Mouse (Mus musculus) lung, postnatal 4 days (tissue): ENCODE measurements at regions not wholly inside any gene's neighbourhood (a gene's known extent, or its start where the extent isn't known, plus 50 kb on each side); places are given as distances from the start of the nearest gene placed in this dataset.

Experiments used
- DNase-seq, 2 experiments: peaks; one replicate each; pipeline ENCODE4 v3.0.0; 2021

DNA sequence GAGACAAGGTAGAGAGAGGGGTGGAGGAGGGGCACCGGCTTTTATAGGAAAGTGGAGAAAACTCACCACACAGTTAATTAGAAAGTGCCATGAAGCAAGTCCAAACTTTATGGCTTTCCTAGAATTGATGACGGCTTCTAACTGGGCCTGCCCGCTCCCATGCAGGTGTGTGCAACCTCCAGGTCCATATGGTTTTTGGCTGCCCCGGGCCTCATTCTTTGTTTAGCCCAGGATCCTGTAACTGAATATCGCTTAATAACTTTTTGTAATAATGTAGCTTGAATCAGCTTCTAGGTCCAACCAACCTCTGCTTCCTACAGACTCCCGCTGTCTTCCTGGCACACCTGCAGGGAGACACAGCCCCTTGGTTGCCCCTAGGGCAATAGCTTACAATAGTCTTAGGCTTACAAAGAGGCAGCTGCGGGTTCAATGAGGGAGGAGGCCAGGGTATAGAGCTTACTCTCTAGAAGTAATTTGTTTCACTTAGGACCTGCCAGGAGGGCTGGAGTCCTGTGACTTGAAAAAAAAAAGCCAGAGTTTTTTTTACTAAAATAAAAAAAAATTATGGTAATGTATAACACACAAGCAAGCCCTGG lies 159.2 kb downstream of the Gm10260 start:
- no peak for DNase-seq

GRCm38 (mm10) chr13:97600136-97600535 lies 160.3 kb downstream of the Gm10260 start:
- DNase-seq: no peak

GRCm38 (mm10) chr13:97598507-97599431 lies 161.7 kb downstream of the Gm10260 start:
- no peak for DNase-seq

DNA sequence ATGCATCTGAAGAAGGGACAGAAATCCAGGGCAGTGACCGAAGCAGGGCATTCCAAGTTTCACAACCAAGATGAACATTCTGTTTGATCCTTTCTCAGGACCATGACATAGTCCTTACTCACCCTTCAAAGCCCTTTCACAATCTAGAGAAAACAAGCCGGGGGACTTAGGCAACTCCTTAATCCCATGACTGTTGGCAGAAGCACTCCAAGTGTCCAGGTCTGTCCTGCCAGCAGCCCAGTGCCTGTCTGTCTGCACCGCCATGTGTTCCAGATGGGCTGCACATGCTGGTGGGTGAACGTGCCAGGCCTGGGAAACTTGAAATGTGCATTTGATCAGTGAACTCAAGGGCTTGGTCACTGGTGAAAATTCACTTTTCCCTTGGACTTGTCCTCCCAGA lies 165.6 kb downstream of the Gm10260 start:
- DNase-seq: peak in 1 of 2 experiments; percentile 52

- DNase-seq: no peak
Measured at GRCm38 (mm10) chr13:97589626-97590025, 170.8 kb downstream of the Gm10260 start.

DNA sequence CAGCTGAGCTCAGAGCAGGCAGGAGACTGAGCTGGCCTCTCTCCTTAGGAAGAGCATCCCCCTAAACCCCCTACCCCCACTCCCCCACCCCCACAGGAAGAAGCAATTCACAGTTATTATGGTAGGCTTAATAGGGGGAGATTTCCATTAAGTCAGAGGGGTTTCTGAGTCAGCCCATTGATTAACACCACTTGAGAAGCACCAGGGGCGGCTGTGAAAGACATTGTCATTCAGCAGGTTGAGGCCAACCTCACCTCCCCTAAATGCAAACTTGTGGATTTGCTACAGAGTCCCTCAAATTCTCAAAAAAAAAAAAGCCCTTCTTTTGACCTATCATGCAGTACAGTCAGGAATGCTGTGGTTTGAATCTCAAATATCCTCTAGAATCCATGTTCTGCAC lies 172.3 kb downstream of the Gm10260 start:
- DNase-seq: no peak

DNA sequence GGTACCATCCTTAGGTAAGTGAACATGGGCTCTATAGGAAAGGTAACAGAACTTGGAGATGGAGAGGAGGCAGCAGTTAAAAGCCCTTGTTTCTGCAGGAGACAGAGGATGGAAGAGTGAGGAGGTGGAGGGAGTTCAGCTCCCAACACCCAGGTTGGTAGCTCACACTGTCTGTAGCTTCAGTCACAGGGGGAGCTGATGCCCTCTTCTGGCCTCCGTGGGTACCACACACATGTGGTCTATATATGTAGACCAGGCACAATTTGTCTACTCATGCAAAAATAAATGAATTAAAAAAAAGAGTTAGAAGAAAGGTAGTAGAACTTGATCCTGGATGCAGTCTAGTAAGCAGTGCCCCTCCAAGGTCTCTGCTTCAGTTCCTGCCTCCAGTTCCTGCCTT lies 173.3 kb downstream of the Gm10260 start:
- DNase-seq: no peak

GRCm38 (mm10) chr13:97584045-97584444 lies 176.4 kb downstream of the Gm10260 start:
- DNase-seq: no peak

DNA sequence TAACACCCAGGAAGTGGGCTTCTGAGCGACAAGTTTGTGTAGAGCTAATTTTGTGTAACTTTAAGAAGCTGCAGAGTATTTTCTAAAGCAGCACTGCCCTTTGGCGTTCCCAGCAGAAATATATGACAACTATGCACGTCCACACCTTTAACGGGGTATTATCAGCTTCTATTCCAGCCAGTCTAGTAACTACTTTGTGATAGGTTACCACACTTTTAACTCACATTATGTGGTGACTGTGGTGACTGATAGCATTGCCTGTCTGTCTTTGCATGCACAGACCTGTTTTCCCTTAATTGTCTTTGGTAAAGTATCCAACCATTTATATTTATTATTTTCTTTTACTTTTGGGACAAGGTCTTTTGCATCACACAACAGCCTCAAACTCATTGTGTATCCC lies 179.1 kb downstream of the Gm10260 start:
- no peak for DNase-seq

GRCm38 (mm10) chr13:97580241-97580874 lies 180.1 kb downstream of the Gm10260 start:
- DNase-seq: peak; percentile 58 to 79

DNA sequence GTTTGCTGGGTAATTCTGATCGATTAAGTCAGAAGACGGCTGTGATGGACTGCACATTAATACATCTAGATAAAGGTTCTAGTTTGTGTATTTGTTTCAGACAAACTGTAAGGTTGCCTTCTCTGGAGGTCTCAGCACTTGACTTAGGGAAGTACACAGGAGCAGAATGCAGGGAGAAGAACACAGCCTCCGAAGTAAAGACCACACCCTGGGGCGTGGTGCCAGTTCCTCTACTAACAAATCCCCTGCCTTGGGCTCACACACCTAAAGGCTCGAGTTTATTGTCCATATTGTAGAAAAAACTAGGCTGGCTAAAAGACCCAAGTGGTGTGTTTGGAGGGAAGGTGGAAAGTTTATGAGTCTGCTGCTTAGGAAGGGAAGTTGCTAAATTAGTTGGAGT lies 181.8 kb downstream of the Gm10260 start:
- peak in 1 of 2 experiments; percentile 28 for DNase-seq

GRCm38 (mm10) chr13:97577081-97577785 lies 183.2 kb downstream of the Gm10260 start:
- peak in 1 of 2 experiments; percentile 35 for DNase-seq

GRCm38 (mm10) chr13:97573601-97574000 lies 186.8 kb downstream of the Gm10260 start:
- no peak for DNase-seq

- DNase-seq: no peak
Measured at GRCm38 (mm10) chr13:97572352-97572751, 188.1 kb downstream of the Gm10260 start.

GRCm38 (mm10) chr13:97570009-97570408 lies 190.4 kb downstream of the Gm10260 start:
- DNase-seq: peak in 1 of 2 experiments; percentile 61

GRCm38 (mm10) chr13:97567632-97568031 lies 192.8 kb downstream of the Gm10260 start:
- no peak for DNase-seq

DNA sequence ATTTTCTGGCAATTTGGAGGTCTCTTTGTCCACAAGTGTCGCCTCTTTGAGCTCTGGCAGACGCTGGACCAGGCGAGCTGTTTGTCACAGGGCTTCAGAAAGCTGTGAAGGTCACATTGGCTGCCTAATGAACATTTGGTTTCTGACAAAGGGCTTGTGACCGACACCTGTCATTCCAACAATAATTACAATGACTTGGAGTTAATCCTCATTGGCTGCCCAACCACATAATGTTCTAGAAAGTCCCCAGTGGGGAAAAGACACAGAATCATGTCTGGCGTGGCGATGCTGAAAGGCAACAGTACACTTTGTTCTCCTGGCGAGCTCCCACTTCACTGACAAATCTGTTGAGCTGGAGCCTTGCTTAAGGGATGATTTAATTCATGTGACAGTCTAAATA lies 194.4 kb downstream of the Gm10260 start:
- DNase-seq: no peak

- no peak for DNase-seq
Measured at GRCm38 (mm10) chr13:97562241-97562640, 198.2 kb downstream of the Gm10260 start.

DNA sequence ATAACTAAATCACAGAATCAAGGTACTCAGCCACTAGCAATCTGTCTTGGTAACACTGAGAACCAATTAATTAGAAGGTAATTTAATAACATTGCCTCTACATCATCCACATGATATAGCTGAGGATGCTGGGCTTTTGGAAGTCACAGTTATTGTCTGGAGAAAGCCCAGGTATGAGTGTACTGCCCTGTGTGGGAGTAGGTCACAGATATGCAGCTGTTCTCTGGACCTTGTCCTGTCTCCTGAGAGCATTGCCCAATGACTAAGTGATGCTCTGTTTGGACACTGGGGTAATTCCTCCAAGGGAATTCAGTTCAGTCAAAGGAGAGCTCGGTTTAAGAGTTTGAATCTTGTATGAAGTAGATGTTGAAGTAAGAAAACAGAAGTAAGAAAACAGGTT lies 199.6 kb downstream of the Gm10260 start:
- DNase-seq: no peak

- peak in 1 of 2 experiments; percentile 23 for DNase-seq
Measured at GRCm38 (mm10) chr13:97559611-97560385, 200.6 kb downstream of the Gm10260 start.

DNA sequence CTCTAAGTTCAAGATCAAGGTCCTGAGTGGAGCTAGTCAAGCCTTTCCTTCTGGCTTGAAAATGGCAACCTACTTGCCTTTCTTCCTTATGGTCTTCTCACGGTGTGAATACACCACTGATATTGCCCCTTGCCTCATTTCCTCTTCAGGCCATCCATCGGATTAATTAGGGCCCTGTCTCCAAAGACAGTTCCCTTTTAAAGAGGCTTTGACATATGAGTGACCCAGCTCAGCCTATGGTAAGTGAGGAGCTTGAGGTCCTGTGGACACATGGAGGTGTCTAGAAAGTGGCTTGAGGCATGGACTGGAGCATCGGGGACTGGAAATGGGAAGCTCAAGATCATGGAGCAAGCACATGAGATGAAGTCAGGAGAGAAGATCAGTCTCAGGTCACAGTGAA lies 201.5 kb downstream of the Gm10260 start:
- no peak for DNase-seq

DNA sequence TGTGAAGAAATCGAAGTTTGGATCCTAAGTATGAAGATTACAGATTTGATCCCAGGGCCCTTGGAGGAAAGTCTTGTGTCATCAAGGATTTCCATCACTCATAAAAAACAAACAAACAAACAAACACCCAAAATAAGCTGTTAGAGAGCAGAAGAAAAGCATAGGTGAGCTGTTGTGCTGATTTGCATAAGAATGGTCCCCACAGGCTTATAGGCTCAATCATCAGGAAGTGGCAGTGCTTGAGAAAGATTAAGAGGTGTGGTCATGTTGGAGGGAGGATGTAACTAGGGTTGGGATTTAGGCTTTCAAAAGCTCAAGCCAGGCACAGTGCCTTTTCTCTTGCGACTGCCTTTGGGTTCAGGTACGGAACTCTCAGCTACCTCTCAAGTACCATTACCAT lies 205.1 kb downstream of the Gm10260 start:
- no peak for DNase-seq
